Mouse (Mus musculus) forebrain, embryonic 10.5 days (tissue): Measurements from ENCODE around the gene Vwa7. TPM values are rescaled to one million over a fixed set of nuclear protein-coding genes. Genes with fewer than 3 reads are reported as not detected.
A peak's percentile ranks its signal among the peaks of the same experiment; 100 is the strongest.
"Not testable (repeated sequence)": the region's sequence is repeated elsewhere in the genome, so short reads cannot be mapped to it uniquely, and the experiment has no call there.

Source experiments
- DNase-seq: peaks from one replicate; pipeline ENCODE4 v3.0.0-alpha.2; 2017; ENCODE audit warnings: low spot score; ENCODE audit errors: extremely low spot score
- H3K27ac ChIP-seq: fragments of 300-500 bp; sonication (generic); 2 replicates; pipeline ENCODE4 v1.5.1; 2016; ENCODE audit warnings: mild to moderate bottlenecking
- H3K27me3 ChIP-seq: fragments of 300-500 bp; sonication (generic); 2 replicates; pipeline ENCODE4 v1.6.1; 2016; ENCODE audit warnings: mild to moderate bottlenecking; ENCODE audit not compliant: poor library complexity, severe bottlenecking
- H3K36me3 ChIP-seq: fragments of 300-500 bp; sonication (generic); replicated peaks from 2 replicates; pipeline ENCODE4 v1.6.1; 2016; ENCODE audit warnings: mild to moderate bottlenecking, moderate library complexity
- H3K4me1 ChIP-seq: fragments of 300-500 bp; sonication (generic); 2 replicates; pipeline ENCODE4 v1.6.1; 2016
- H3K4me3 ChIP-seq: fragments of 300-500 bp; sonication (generic); 2 replicates; pipeline ENCODE4 v1.5.1; 2016; ENCODE audit warnings: mild to moderate bottlenecking, moderate library complexity
- H3K9me3 ChIP-seq: fragments of 300-500 bp; sonication (generic); 2 replicates; pipeline ENCODE4 v1.6.1; 2016; ENCODE audit warnings: mild to moderate bottlenecking, moderate library complexity
- WGBS: fragments of 180-500 bp; shearing (Covaris S2); methylation state at CpG from one replicate; pipeline ENCODE4 v1.1.7; 2016; 5-methylcytosine and 5-hydroxymethylcytosine counted together
- polyA plus RNA-seq: library from polyadenylated mRNA; unstranded; fragments of >200 nt; fragmentation: Nextera tagmentation; extraction: Ambion mirVana; gene quantifications from 2 replicates; pipeline ENCODE4 v1.2.1, GENCODE M21; 2016

The Vwa7 gene
- polyA plus RNA-seq, 1 experiment from 2014 or later = 0.19 TPM

- Histone ChIP-seq H3K36me3 (peaks cover 70% of the 10 kb centered on the region), H3K27ac (no peak overlapping the region), H3K9me3 (0 out of 2 replicates have a peak, but pooled peaks cover 3% of the 10 kb centered on the region), H3K4me3 (peak overlapping the region; percentile 74), H3K4me1 (peaks cover 50% of the 10 kb centered on the region), H3K27me3 (no peaks in the 10 kb centered on the region)
- no peak for DNase-seq
- WGBS = 82% methylated on average over 9 of the region's 9 CpGs
These were observed 13.1 kb upstream of the Vwa7 start for GRCm38 (mm10) chr17:35003022-35003838.

- H3K4me1 ChIP-seq = peaks cover 41% of the 10 kb centered on the region
- no peaks in the 10 kb centered on the region for H3K27me3 ChIP-seq
- H3K9me3 ChIP-seq = 0 out of 2 replicates have a peak, but pooled peaks cover 3% of the 10 kb centered on the region
- peaks cover 70% of the 10 kb centered on the region for H3K36me3 ChIP-seq
- H3K4me3 ChIP-seq = no peak overlapping the region; the same call in 1 of the 2 replicates
- H3K27ac ChIP-seq = no peak overlapping the region
- 96% methylated on average over 17 of the region's 17 CpGs for WGBS
- no peak for DNase-seq
These were observed 12.2 kb upstream of the Vwa7 start for GRCm38 (mm10) chr17:35004075-35004717.

GRCm38 (mm10) chr17:35005158-35005557 lies 11.2 kb upstream of the Vwa7 start:
- Histone ChIP-seq H3K36me3 (peaks cover 78% of the 10 kb centered on the region), H3K4me3 (no peak overlapping the region; the same call in 1 of the 2 replicates), H3K4me1 (peaks cover 31% of the 10 kb centered on the region), H3K27me3 (no peaks in the 10 kb centered on the region), H3K9me3 (0 out of 2 replicates have a peak, but pooled peaks cover 3% of the 10 kb centered on the region), H3K27ac (no peak overlapping the region)
- 93% methylated on average over 10 of the region's 10 CpGs for WGBS
- no peak for DNase-seq

- H3K4me3 ChIP-seq, H3K27ac ChIP-seq, DNase-seq, H3K27me3 ChIP-seq, H3K9me3 ChIP-seq: not testable (repeated sequence)
- Histone ChIP-seq H3K4me1 (peaks cover 26% of the 10 kb centered on the region), H3K36me3 (peaks cover 85% of the 10 kb centered on the region)
- 98% methylated on average over 4 of the region's 5 CpGs for WGBS
These were observed 10.5 kb upstream of the Vwa7 start for GRCm38 (mm10) chr17:35005902-35006301.

GRCm38 (mm10) chr17:35007387-35007991 lies 8.9 kb upstream of the Vwa7 start:
- Histone ChIP-seq H3K4me3 (no peak overlapping the region), H3K4me1 (peaks cover 12% of the 10 kb centered on the region), H3K27ac (no peak overlapping the region), H3K27me3 (no peaks in the 10 kb centered on the region), H3K36me3 (peaks cover 98% of the 10 kb centered on the region), H3K9me3 (0 out of 2 replicates have a peak, but pooled peaks cover 3% of the 10 kb centered on the region)
- no peak for DNase-seq
- WGBS = 94% methylated on average over 7 of the region's 7 CpGs

GRCm38 (mm10) chr17:35009586-35009985 lies 6.8 kb upstream of the Vwa7 start:
- H3K4me3 ChIP-seq = no peak overlapping the region; the same call in 1 of the 2 replicates
- H3K27ac ChIP-seq = no peak overlapping the region
- 0 out of 2 replicates have a peak, but pooled peaks cover 3% of the 10 kb centered on the region for H3K9me3 ChIP-seq
- H3K4me1 ChIP-seq = no peaks in the 10 kb centered on the region
- no peaks in the 10 kb centered on the region for H3K27me3 ChIP-seq
- no peak for DNase-seq
- peaks cover 100% of the 10 kb centered on the region for H3K36me3 ChIP-seq
- WGBS = 87% methylated on average over 7 of the region's 7 CpGs

GRCm38 (mm10) chr17:35011440-35011839 lies 4.9 kb upstream of the Vwa7 start:
- Histone ChIP-seq H3K4me1 (no peaks in the 10 kb centered on the region), H3K4me3 (no peak overlapping the region), H3K36me3 (peaks cover 100% of the 10 kb centered on the region), H3K27ac (no peak overlapping the region), H3K9me3 (0 out of 2 replicates have a peak, but pooled peaks cover 2% of the 10 kb centered on the region), H3K27me3 (no peaks in the 10 kb centered on the region)
- WGBS = 94% methylated on average over 8 of the region's 8 CpGs
- no peak for DNase-seq

GRCm38 (mm10) chr17:35012430-35012829 lies 3.9 kb upstream of the Vwa7 start:
- 87% methylated on average over 13 of the region's 13 CpGs for WGBS
- peaks cover 100% of the 10 kb centered on the region for H3K36me3 ChIP-seq

GRCm38 (mm10) chr17:35013221-35013620 lies 3.2 kb upstream of the Vwa7 start:
- Histone ChIP-seq H3K27ac (no peak overlapping the region), H3K4me1 (no peaks in the 10 kb centered on the region), H3K9me3 (no peaks in the 10 kb centered on the region), H3K27me3 (no peaks in the 10 kb centered on the region), H3K36me3 (peaks cover 100% of the 10 kb centered on the region), H3K4me3 (no peak overlapping the region)
- WGBS = 93% methylated on average over 6 of the region's 6 CpGs
- no peak for DNase-seq

More at GRCm38 (mm10) chr17:35012430-35012829, 3.9 kb upstream of the Vwa7 start:
- Histone ChIP-seq H3K9me3 (no peaks in the 10 kb centered on the region), H3K27ac (no peak overlapping the region), H3K4me1 (no peaks in the 10 kb centered on the region), H3K4me3 (no peak overlapping the region), H3K27me3 (no peaks in the 10 kb centered on the region)
- DNase-seq = no peak

- no peak for DNase-seq
- H3K9me3 ChIP-seq = no peaks in the 10 kb centered on the region
- no peak overlapping the region for H3K27ac ChIP-seq
- H3K27me3 ChIP-seq = no peaks in the 10 kb centered on the region
- 95% methylated on average over 16 of the region's 16 CpGs for WGBS
- no peaks in the 10 kb centered on the region for H3K4me1 ChIP-seq
- no peak overlapping the region for H3K4me3 ChIP-seq
- H3K36me3 ChIP-seq = peaks cover 83% of the 10 kb centered on the region
These were observed 1.1 kb upstream of the Vwa7 start for GRCm38 (mm10) chr17:35015296-35015695.

- peak overlapping the region; percentile 35; the same call in 1 of the 2 replicates for H3K27ac ChIP-seq
- no peaks in the 10 kb centered on the region for H3K27me3 ChIP-seq
- H3K4me1 ChIP-seq = peaks cover 15% of the 10 kb centered on the region
- DNase-seq = no peak
- WGBS = 79% methylated on average over 10 of the region's 10 CpGs
- no peaks in the 10 kb centered on the region for H3K9me3 ChIP-seq
- peaks cover 66% of the 10 kb centered on the region for H3K36me3 ChIP-seq
- no peak overlapping the region for H3K4me3 ChIP-seq
These were observed 669 bp downstream of the Vwa7 start for GRCm38 (mm10) chr17:35016791-35017705.

GRCm38 (mm10) chr17:35017706-35018030 lies 1.3 kb downstream of the Vwa7 start:
- Histone ChIP-seq H3K27ac (no peak overlapping the region), H3K36me3 (peaks cover 59% of the 10 kb centered on the region), H3K27me3 (no peaks in the 10 kb centered on the region), H3K4me1 (peaks cover 16% of the 10 kb centered on the region), H3K9me3 (no peaks in the 10 kb centered on the region), H3K4me3 (no peak overlapping the region)
- 73% methylated on average over 14 of the region's 14 CpGs for WGBS
- no peak for DNase-seq
